Mouse (Mus musculus) heart, embryonic 11.5 days (tissue): ENCODE data around the gene Rangap1. TPM values are rescaled to one million over a fixed set of nuclear protein-coding genes. Genes with fewer than 3 reads are reported as not detected.

ENCODE experiments used
- ATAC-seq: fragments of 200-750 bp; cut with Nextera tagmentation; replicated peaks from 2 replicates; pipeline ENCODE4 v1.8.0; 2017; ENCODE audit warnings: moderate library complexity; ENCODE audit not compliant: insufficient number of reproducible peaks, low FRiP score, low TSS enrichment
- H3K27ac ChIP-seq: fragments of 300-500 bp; sonication (generic); 2 replicates; pipeline ENCODE4 v1.5.1; 2014; ENCODE audit warnings: mild to moderate bottlenecking, low read depth, low read length
- H3K27me3 ChIP-seq: fragments of 300-500 bp; sonication (generic); 2 replicates; pipeline ENCODE4 v1.6.1; 2014; ENCODE audit warnings: mild to moderate bottlenecking, low read length, mixed read lengths; ENCODE audit not compliant: control insufficient read depth, insufficient read depth
- H3K36me3 ChIP-seq: fragments of 300-500 bp; sonication (generic); 2 replicates; pipeline ENCODE4 v1.6.1; 2014; ENCODE audit warnings: mild to moderate bottlenecking, low read length, moderate library complexity, mixed read lengths; ENCODE audit not compliant: control insufficient read depth, insufficient read depth
- H3K4me1 ChIP-seq: fragments of 300-500 bp; sonication (generic); 2 replicates; pipeline ENCODE4 v1.6.1; 2014; ENCODE audit warnings: low read length; ENCODE audit not compliant: control insufficient read depth, insufficient read depth
- H3K4me2 ChIP-seq: fragments of 300-500 bp; sonication (generic); 2 replicates; pipeline ENCODE4 v1.6.1; 2014; ENCODE audit warnings: mild to moderate bottlenecking, moderate library complexity
- H3K4me3 ChIP-seq: fragments of 300-500 bp; sonication (generic); 2 replicates; pipeline ENCODE4 v1.5.1; 2014; ENCODE audit warnings: low read depth, low read length
- H3K9ac ChIP-seq: fragments of 300-500 bp; sonication (generic); 2 replicates; pipeline ENCODE4 v1.6.1; 2014; ENCODE audit warnings: mild to moderate bottlenecking, low read depth, low read length, moderate library complexity
- H3K9me3 ChIP-seq: fragments of 300-500 bp; sonication (generic); replicated peaks from 2 replicates; pipeline ENCODE4 v1.6.1; 2016; ENCODE audit warnings: low read length; ENCODE audit not compliant: control insufficient read depth
- WGBS: fragments of 180-500 bp; shearing (Covaris S2); extraction: QIAGEN DNeasy Blood & Tissue Kit; methylation state at CpG from one replicate; pipeline ENCODE4 v1.1.7; 2014; ENCODE audit not compliant: insufficient replicate concordance; 5-methylcytosine and 5-hydroxymethylcytosine counted together
- polyA plus RNA-seq: library from polyadenylated mRNA; unstranded; fragments of >200 nt; fragmentation: Nextera tagmentation; extraction: Ambion mirVana; gene quantifications from 2 replicates; pipeline ENCODE4 v1.2.1, GENCODE M21; 2014

Gene Rangap1
- polyA plus RNA-seq, 1 experiment from 2014 or later = 96.3 TPM

DNA sequence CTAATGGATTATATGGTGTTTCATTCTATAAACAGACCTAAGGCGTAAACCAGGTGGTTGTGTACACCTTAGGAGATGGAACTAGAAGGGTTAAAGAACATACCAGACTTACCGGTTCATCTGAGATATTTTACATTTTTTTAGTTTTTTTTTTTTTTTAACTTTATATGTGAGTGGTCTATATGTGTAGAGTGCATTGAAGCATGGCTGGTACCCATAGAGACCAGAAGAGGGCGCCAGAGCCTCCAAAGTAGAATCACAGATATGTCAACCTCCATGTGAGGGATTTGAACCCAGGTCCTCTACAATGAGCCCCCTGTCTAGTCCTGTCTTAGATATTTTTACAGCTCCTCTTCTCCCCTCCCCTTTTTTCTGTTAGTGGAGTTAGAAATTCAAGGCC is 47.5 kb downstream of the Rangap1 start:
- Histone ChIP-seq H3K4me1 (peaks cover 15% of the 10 kb centered on the region), H3K4me3 (no peak overlapping the region), H3K36me3 (no peaks in the 10 kb centered on the region), H3K4me2 (no peak overlapping the region), H3K9me3 (no peaks in the 10 kb centered on the region), H3K27me3 (peaks cover 34% of the 10 kb centered on the region), H3K9ac (no peak overlapping the region), H3K27ac (no peak overlapping the region)
- WGBS = 49% methylated on average over 3 of the region's 3 CpGs
- no peak for ATAC-seq

DNA sequence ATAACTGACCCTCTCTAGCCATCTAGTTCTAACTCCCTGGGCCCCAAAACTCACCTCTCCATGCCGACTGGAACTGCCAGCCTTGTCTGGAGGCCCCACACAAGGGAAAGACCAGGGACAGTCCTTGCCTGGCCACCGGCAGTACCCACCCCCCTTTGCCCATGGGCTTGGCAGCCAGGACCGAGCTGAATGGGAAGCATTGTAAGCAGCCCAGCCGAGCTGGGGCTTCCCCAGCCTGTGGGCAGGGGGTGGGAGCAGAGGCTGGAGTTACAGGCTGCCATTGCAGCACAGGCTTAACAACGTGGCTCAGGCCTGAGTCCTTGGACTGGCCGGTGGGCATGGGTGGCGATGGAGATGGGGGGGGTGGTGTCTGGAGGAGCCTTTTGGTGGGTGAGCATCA is 48.2 kb downstream of the Rangap1 start, which contains the start of gene Chadl:
Gene Chadl, minus strand, starts transcription at position 113 of the 400 bp plus-strand sequence.
- Histone ChIP-seq H3K27ac (no peak within 1 kb of the TSS), H3K9ac (no peak within 1 kb of the TSS), H3K4me3 (no peak within 1 kb of the TSS), H3K9me3 (no peaks in the 10 kb centered on the region), H3K27me3 (peaks cover 41% of the 10 kb centered on the region), H3K4me1 (peaks cover 15% of the 10 kb centered on the region), H3K36me3 (no peaks in the 10 kb centered on the region), H3K4me2 (no peak within 1 kb of the TSS)
- WGBS = 55% methylated on average over 7 of the region's 7 CpGs
- no peak for ATAC-seq

DNA sequence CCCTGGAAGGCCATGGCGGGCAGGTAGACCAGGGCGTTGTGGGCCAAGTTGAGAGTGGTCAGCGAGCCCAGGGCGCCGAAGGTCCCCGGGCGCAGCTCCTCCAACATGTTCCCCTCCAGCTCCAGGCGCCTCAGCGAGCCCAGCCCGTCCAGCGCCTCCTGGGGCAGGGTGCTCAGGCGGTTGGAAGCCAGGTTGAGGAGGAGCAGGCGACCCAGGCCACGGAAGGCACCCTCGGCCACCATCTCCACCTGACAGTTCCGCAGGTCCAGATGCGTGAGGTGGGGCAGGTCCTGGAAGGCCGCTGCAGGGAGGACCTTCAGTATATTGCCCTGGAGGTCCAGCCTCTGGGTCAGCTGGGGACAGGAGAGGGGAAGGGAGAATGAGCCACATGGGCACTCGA is 50.4 kb downstream of the Rangap1 start:
- peaks cover 15% of the 10 kb centered on the region for H3K4me1 ChIP-seq
- peaks cover 47% of the 10 kb centered on the region for H3K27me3 ChIP-seq
- H3K9me3 ChIP-seq = no peaks in the 10 kb centered on the region
- H3K27ac ChIP-seq = no peak overlapping the region
- WGBS = 26% methylated on average over 19 of the region's 19 CpGs
- peak overlapping the region; percentile 69 for H3K9ac ChIP-seq
- H3K4me2 ChIP-seq = peak overlapping the region; percentile 91
- no peak for ATAC-seq
- peak overlapping the region; percentile 61 for H3K4me3 ChIP-seq
- H3K36me3 ChIP-seq = no peaks in the 10 kb centered on the region

DNA sequence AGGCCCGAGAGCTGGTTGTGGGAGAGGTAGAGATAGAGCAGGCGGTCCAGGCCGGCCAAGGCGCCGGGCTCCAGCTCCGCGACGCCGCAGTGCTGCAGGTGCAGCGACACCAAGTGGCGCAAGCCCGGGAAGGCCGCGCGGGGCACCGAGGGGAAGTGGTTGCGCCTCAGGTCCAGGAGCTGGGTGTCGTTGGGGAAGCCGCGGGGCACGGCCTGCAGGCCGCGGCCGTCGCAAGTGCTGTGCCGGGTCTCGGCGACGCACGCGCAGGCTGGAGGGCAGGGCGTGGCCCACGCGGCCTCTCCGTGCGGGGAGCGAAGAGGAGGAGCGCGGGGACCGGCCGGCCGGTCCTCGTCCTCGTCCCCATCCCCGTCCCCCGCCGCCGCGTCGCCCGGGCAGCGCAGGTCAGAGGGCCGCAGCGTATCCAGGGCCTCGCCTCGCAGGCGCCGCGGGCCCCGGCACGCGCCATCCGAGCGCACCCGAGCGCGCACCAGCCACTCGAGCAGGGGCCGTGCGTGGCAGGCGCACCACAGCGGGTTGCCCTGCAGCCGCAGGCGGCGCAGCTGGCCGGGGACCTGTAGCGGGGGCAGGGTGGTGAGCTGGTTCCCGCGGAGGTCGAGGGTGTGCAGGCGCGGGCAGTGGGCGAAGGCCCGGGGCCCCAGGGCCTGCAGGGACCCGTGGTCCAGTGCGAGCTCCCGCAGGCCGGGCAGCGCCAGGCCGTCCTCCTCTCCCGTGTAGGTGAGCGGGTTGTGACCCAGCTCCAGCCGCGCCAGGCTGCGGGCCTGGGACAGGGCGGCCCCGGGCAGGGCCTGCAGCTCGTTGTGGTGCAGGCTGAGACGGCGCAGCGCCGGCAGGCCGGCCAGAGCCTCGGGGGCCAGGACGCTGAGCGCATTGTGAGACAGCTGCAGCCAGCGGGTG is 51.1 kb downstream of the Rangap1 start:
- peak; percentile 52 for ATAC-seq
- peaks cover 47% of the 10 kb centered on the region for H3K27me3 ChIP-seq
- no peaks in the 10 kb centered on the region for H3K36me3 ChIP-seq
- H3K9ac ChIP-seq = peak overlapping the region; percentile 69
- H3K9me3 ChIP-seq = no peaks in the 10 kb centered on the region
- peak overlapping the region; percentile 91 for H3K4me2 ChIP-seq
- peak overlapping the region; percentile 61 for H3K4me3 ChIP-seq
- H3K4me1 ChIP-seq = peaks cover 15% of the 10 kb centered on the region
- under 1% methylated on average over 92 of the region's 107 CpGs for WGBS
- no peak overlapping the region for H3K27ac ChIP-seq

DNA sequence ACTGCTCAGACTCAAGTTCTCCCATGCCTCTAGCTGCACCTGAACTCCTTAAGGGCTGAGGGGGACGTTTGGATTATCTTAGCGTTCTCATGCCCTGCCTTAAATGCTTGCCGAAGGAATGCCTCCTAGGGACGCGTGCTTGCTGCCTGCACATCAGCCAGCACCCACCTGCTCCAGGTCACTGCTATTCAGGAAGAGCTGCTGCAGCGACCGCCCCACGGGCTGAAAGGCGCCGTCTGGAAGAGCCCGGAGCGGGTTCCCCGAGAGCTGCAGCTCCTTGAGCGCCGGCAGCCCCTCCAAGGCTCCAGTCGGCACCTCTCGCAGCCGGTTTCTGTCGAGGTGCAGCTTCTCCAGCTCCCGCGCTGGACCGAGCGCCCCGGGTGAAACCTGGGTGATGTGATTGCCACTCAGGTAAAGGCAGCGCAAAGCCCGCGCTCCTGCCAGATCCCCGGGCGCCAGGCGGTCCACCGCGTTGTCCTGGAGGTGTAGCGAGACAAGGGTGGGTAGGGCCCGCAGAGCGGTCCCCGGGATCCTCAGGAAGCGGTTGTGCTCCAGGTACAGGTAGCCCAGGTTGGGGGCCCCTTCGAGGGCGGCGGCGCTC is 51.9 kb downstream of the Rangap1 start:
- Histone ChIP-seq H3K4me1 (peaks cover 15% of the 10 kb centered on the region), H3K4me3 (peak overlapping the region; percentile 61), H3K27me3 (peaks cover 47% of the 10 kb centered on the region), H3K27ac (no peak overlapping the region), H3K36me3 (no peaks in the 10 kb centered on the region), H3K9ac (peak overlapping the region; percentile 46; the same call in 1 of the 2 replicates), H3K4me2 (peak overlapping the region; percentile 91), H3K9me3 (no peaks in the 10 kb centered on the region)
- ATAC-seq = no peak
- WGBS = 4% methylated on average over 41 of the region's 41 CpGs

DNA sequence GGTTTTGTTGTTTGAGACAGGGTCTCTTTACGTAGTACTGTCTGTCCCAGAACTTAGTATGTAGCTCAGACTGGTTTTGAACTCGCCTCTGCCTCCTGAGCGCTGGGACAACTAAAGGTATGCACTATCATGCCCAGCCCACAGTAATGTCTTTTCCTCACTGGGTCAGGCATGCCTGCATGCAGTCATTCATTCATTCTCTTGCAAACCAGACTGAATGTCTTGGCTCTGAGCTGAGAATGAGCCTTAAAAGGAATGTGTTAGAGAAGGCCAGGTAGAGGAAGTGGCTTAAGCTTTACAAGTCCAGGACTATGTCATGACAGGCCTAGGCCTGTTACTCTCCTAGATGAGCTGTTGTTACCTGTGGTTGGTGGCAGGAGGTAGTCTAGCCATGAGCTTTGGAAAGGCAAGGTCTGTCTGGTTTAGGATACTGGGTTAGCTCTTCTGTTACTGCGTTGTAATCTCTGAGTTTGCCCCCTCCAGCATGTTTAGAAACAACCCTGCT is 65.0 kb downstream of the Rangap1 start:
- Histone ChIP-seq H3K4me3 (no peak overlapping the region), H3K36me3 (peaks cover 18% of the 10 kb centered on the region), H3K27ac (no peak overlapping the region), H3K9ac (no peak overlapping the region), H3K4me1 (no peaks in the 10 kb centered on the region), H3K9me3 (no peaks in the 10 kb centered on the region), H3K27me3 (no peaks in the 10 kb centered on the region), H3K4me2 (no peak overlapping the region)
- no peak for ATAC-seq
- 90% methylated on average over 4 of the region's 4 CpGs for WGBS

DNA sequence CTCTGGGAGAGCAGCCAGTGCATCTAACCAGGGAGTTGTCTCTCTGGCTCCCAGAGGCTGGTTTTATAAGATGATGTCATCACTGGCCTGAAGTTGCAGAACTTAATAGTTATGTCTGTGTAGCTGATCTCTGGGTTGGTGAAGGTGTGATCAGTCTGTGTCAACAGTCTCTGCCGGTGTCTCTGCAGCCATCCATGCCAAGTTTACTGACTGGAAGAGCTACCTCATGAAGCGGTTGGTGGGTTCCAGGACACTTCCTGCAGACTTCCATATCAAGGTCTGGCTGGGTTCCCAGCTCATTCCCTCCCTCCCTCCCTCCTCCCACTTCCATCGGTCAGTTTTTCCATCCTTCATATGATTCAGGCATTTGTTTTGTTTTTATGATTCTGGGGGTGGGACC is 68.7 kb downstream of the Rangap1 start:
- H3K4me3 ChIP-seq = no peak overlapping the region
- no peak for ATAC-seq
- H3K36me3 ChIP-seq = peaks cover 3% of the 10 kb centered on the region
- no peaks in the 10 kb centered on the region for H3K27me3 ChIP-seq
- peak overlapping the region; percentile 17; the same call in 1 of the 2 replicates for H3K27ac ChIP-seq
- no peaks in the 10 kb centered on the region for H3K4me1 ChIP-seq
- no peak overlapping the region for H3K4me2 ChIP-seq
- WGBS = 70% methylated on average over 3 of the region's 3 CpGs
- H3K9me3 ChIP-seq = no peaks in the 10 kb centered on the region
- H3K9ac ChIP-seq = no peak overlapping the region

DNA sequence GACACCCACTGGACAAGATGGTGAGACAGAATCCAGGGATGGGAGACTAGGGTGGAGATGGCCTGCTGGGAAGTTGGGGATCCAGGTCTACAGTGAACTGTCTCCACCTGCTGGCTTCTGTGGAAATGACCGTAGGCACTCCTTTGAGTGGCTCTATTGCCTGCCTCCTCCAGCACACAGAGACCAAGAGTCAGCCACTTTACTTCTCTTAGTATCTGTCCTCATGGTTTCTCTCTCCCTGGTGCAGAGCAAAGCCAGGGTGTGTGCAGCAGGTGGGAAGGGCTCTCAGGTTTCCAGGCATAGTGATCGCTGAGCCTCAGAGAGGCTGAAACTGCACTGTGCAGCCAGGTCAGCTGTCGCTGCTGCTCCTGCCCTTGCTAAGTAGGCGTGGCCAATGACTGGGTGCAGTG is 75.1 kb downstream of the Rangap1 start:
- Histone ChIP-seq H3K36me3 (peaks cover 15% of the 10 kb centered on the region), H3K4me1 (no peaks in the 10 kb centered on the region), H3K9me3 (no peaks in the 10 kb centered on the region), H3K4me3 (no peak overlapping the region), H3K27ac (no peak overlapping the region), H3K9ac (no peak overlapping the region), H3K4me2 (no peak overlapping the region), H3K27me3 (no peaks in the 10 kb centered on the region)
- 0 out of 2 replicates have a peak, but pooled peaks have one; percentile 22 for ATAC-seq
- 76% methylated on average over 4 of the region's 4 CpGs for WGBS
